Mouse (Mus musculus): ENCODE measurements around the gene Hist1h2ae. TPM values are rescaled to one million over a fixed set of nuclear protein-coding genes. Genes with fewer than 3 reads are reported as not detected.
A peak's percentile ranks its signal among the peaks of the same experiment; 100 is the strongest.
"Not testable (repeated sequence)": the region's sequence is repeated elsewhere in the genome, so short reads cannot be mapped to it uniquely, and the experiment has no call there.

The Hist1h2ae gene
- polyA plus RNA-seq, 1 experiment from 2014 or later: 108 TPM

GRCm38 (mm10) chr13:23577835-23578234 lies 6.8 kb upstream of the Hist1h2ae start:
- Histone ChIP-seq H3K27me3 (replicated peaks; ENCODE audit: control insufficient read depth, insufficient read depth, low read length) (no peaks in the 10 kb centered on the region), H3K4me3 (ENCODE audit: low read depth, low read length) (no peak overlapping the region), H3K4me2 (ENCODE audit: low read depth, low read length) (no peak overlapping the region), H3K9me3 (ENCODE audit: control insufficient read depth, low read length) (no peaks in the 10 kb centered on the region), H3K4me1 (ENCODE audit: control insufficient read depth, insufficient read depth, low read length) (peaks cover 17% of the 10 kb centered on the region), H3K36me3 (ENCODE audit: control insufficient read depth, insufficient read depth, low read length) (no peaks in the 10 kb centered on the region), H3K9ac (ENCODE audit: low read depth, low read length) (no peak overlapping the region), H3K27ac (replicated peaks; ENCODE audit: low read depth, low read length) (no peak overlapping the region)
- 81% methylated on average over 1 of the region's 1 CpGs for WGBS
- DNase-seq (ENCODE audit: low spot score): no peak
- no peak for ATAC-seq (ENCODE audit: low read depth)

- ATAC-seq (ENCODE audit: low read depth) (no peak), DNase-seq (ENCODE audit: low spot score) (no peak)
- Histone ChIP-seq H3K4me1 (ENCODE audit: control insufficient read depth, insufficient read depth, low read length) (peaks cover 15% of the 10 kb centered on the region), H3K4me3 (ENCODE audit: low read depth, low read length) (peak overlapping the region; percentile 43), H3K9ac (ENCODE audit: low read depth, low read length) (peak overlapping the region; percentile 72), H3K4me2 (ENCODE audit: low read depth, low read length) (peak overlapping the region; percentile 63), H3K36me3 (ENCODE audit: control insufficient read depth, insufficient read depth, low read length) (no peaks in the 10 kb centered on the region), H3K27ac (replicated peaks; ENCODE audit: low read depth, low read length) (peak overlapping the region; percentile 91), H3K9me3 (ENCODE audit: control insufficient read depth, low read length) (no peaks in the 10 kb centered on the region), H3K27me3 (replicated peaks; ENCODE audit: control insufficient read depth, insufficient read depth, low read length) (no peaks in the 10 kb centered on the region)
- 33% methylated on average over 6 of the region's 6 CpGs for WGBS
These were observed 6.1 kb upstream of the Hist1h2ae start for GRCm38 (mm10) chr13:23576906-23577639.

- peak overlapping the region; percentile 63 for H3K4me2 ChIP-seq (ENCODE audit: low read depth, low read length)
- peaks cover 15% of the 10 kb centered on the region for H3K4me1 ChIP-seq (ENCODE audit: control insufficient read depth, insufficient read depth, low read length)
- WGBS: 3% methylated on average over 7 of the region's 7 CpGs
- ATAC-seq (ENCODE audit: low read depth) (no peak), DNase-seq (ENCODE audit: low spot score) (peak; percentile 43)
- peak overlapping the region; percentile 43 for H3K4me3 ChIP-seq (ENCODE audit: low read depth, low read length)
- peak overlapping the region; percentile 72 for H3K9ac ChIP-seq (ENCODE audit: low read depth, low read length)
- H3K9me3 ChIP-seq (ENCODE audit: control insufficient read depth, low read length): no peaks in the 10 kb centered on the region
- H3K27ac ChIP-seq (replicated peaks; ENCODE audit: low read depth, low read length): peak overlapping the region; percentile 91
- no peaks in the 10 kb centered on the region for H3K27me3 ChIP-seq (replicated peaks; ENCODE audit: control insufficient read depth, insufficient read depth, low read length)
- no peaks in the 10 kb centered on the region for H3K36me3 ChIP-seq (ENCODE audit: control insufficient read depth, insufficient read depth, low read length)
These were observed 5.4 kb upstream of the Hist1h2ae start for GRCm38 (mm10) chr13:23576351-23576881.

- H3K36me3 ChIP-seq (ENCODE audit: control insufficient read depth, insufficient read depth, low read length); DNase-seq (ENCODE audit: low spot score); H3K27me3 ChIP-seq (replicated peaks; ENCODE audit: control insufficient read depth, insufficient read depth, low read length); H3K9me3 ChIP-seq (ENCODE audit: control insufficient read depth, low read length); ATAC-seq (ENCODE audit: low read depth): not testable (repeated sequence)
- peak overlapping the region; percentile 91 for H3K27ac ChIP-seq (replicated peaks; ENCODE audit: low read depth, low read length)
- peak overlapping the region; percentile 63 for H3K4me2 ChIP-seq (ENCODE audit: low read depth, low read length)
- peaks cover 12% of the 10 kb centered on the region for H3K4me1 ChIP-seq (ENCODE audit: control insufficient read depth, insufficient read depth, low read length)
- WGBS: under 1% methylated on average over 8 of the region's 40 CpGs
- peak overlapping the region; percentile 72 for H3K9ac ChIP-seq (ENCODE audit: low read depth, low read length)
- H3K4me3 ChIP-seq (ENCODE audit: low read depth, low read length): peak overlapping the region; percentile 43
These were observed 4.9 kb upstream of the Hist1h2ae start for GRCm38 (mm10) chr13:23575864-23576313.

- H3K27ac ChIP-seq (replicated peaks; ENCODE audit: low read depth, low read length): peak within 1 kb of the TSS; percentile 91
- H3K4me2 ChIP-seq (ENCODE audit: low read depth, low read length): peak within 1 kb of the TSS; percentile 63
- peak; percentile 96 for DNase-seq (ENCODE audit: low spot score)
- no peaks in the 10 kb centered on the region for H3K9me3 ChIP-seq (ENCODE audit: control insufficient read depth, low read length)
- peak within 1 kb of the TSS; percentile 72 for H3K9ac ChIP-seq (ENCODE audit: low read depth, low read length)
- no peaks in the 10 kb centered on the region for H3K27me3 ChIP-seq (replicated peaks; ENCODE audit: control insufficient read depth, insufficient read depth, low read length)
- H3K4me1 ChIP-seq (ENCODE audit: control insufficient read depth, insufficient read depth, low read length): peaks cover 11% of the 10 kb centered on the region
- ATAC-seq (ENCODE audit: low read depth): peak; percentile 59
- WGBS: under 1% methylated on average over 18 of the region's 18 CpGs
- H3K4me3 ChIP-seq (ENCODE audit: low read depth, low read length): peak within 1 kb of the TSS; percentile 43
- H3K36me3 ChIP-seq (ENCODE audit: control insufficient read depth, insufficient read depth, low read length): no peaks in the 10 kb centered on the region
These were observed 4.3 kb upstream of the Hist1h2ae start, which contains the start of gene Hist1h3d for GRCm38 (mm10) chr13:23575271-23575851. Gene Hist1h3d, plus strand, starts transcription at chr13:23575763.

- not testable (repeated sequence) for H3K27me3 ChIP-seq (replicated peaks; ENCODE audit: control insufficient read depth, insufficient read depth, low read length); ATAC-seq (ENCODE audit: low read depth); DNase-seq (ENCODE audit: low spot score); H3K36me3 ChIP-seq (ENCODE audit: control insufficient read depth, insufficient read depth, low read length); H3K9me3 ChIP-seq (ENCODE audit: control insufficient read depth, low read length)
- H3K4me1 ChIP-seq (ENCODE audit: control insufficient read depth, insufficient read depth, low read length): peaks cover 16% of the 10 kb centered on the region
- WGBS: under 1% methylated on average over 5 of the region's 39 CpGs
- peak overlapping the region; percentile 95 for H3K27ac ChIP-seq (replicated peaks; ENCODE audit: low read depth, low read length)
- H3K9ac ChIP-seq (ENCODE audit: low read depth, low read length): peak overlapping the region; percentile 60
- H3K4me3 ChIP-seq (ENCODE audit: low read depth, low read length): peak overlapping the region; percentile 43
- peak overlapping the region; percentile 75 for H3K4me2 ChIP-seq (ENCODE audit: low read depth, low read length)
These were observed 3.6 kb upstream of the Hist1h2ae start for GRCm38 (mm10) chr13:23574546-23575170.

GRCm38 (mm10) chr13:23573898-23574524 lies 3.0 kb upstream of the Hist1h2ae start, which contains the start of the genes Hist1h2bf and Hist1h2ad:
Gene Hist1h2bf, minus strand, starts transcription at chr13:23574196.
Gene Hist1h2ad, plus strand, starts transcription at chr13:23574381.
- H3K27me3 ChIP-seq (replicated peaks; ENCODE audit: control insufficient read depth, insufficient read depth, low read length); H3K36me3 ChIP-seq (ENCODE audit: control insufficient read depth, insufficient read depth, low read length); H3K9me3 ChIP-seq (ENCODE audit: control insufficient read depth, low read length): not testable (repeated sequence)
- Histone ChIP-seq H3K27ac (replicated peaks; ENCODE audit: low read depth, low read length) (peak within 1 kb of the TSS; percentile 95), H3K4me2 (ENCODE audit: low read depth, low read length) (peak within 1 kb of the TSS; percentile 75), H3K4me1 (ENCODE audit: control insufficient read depth, insufficient read depth, low read length) (peaks cover 16% of the 10 kb centered on the region), H3K4me3 (ENCODE audit: low read depth, low read length) (peak within 1 kb of the TSS; percentile 52), H3K9ac (ENCODE audit: low read depth, low read length) (peak within 1 kb of the TSS; percentile 76)
- ATAC-seq (ENCODE audit: low read depth) (peak; percentile 90), DNase-seq (ENCODE audit: low spot score) (peak; percentile 100)
- WGBS: 0% methylated on average over 15 of the region's 42 CpGs
